Mouse (Mus musculus): Measurements from ENCODE around the gene Ap1b1. TPM values are rescaled to one million over a fixed set of nuclear protein-coding genes. Genes with fewer than 3 reads are reported as not detected.

The Ap1b1 gene
- total RNA-seq, 2 experiments from 2014 or later: 159 to 172 TPM

- DNase-seq (ENCODE audit: low spot score in 2 of 2): no peak
Observed at GRCm38 (mm10) chr11:5032706-5033105, 46.1 kb downstream of the Ap1b1 start.

- DNase-seq (ENCODE audit: low spot score in 2 of 2): no peak
Observed at GRCm38 (mm10) chr11:5033136-5033535, 46.5 kb downstream of the Ap1b1 start.

GRCm38 (mm10) chr11:5035421-5035820, 48.8 kb downstream of the Ap1b1 start:
- peak; percentile 77 to 88 for DNase-seq (ENCODE audit: low spot score in 2 of 2)

- no peak for DNase-seq (ENCODE audit: low spot score in 2 of 2)
Observed at GRCm38 (mm10) chr11:5037146-5037854, 50.7 kb downstream of the Ap1b1 start.

- DNase-seq (ENCODE audit: low spot score in 2 of 2): no peak
Observed at GRCm38 (mm10) chr11:5040585-5040984, 54.0 kb downstream of the Ap1b1 start.

DNA sequence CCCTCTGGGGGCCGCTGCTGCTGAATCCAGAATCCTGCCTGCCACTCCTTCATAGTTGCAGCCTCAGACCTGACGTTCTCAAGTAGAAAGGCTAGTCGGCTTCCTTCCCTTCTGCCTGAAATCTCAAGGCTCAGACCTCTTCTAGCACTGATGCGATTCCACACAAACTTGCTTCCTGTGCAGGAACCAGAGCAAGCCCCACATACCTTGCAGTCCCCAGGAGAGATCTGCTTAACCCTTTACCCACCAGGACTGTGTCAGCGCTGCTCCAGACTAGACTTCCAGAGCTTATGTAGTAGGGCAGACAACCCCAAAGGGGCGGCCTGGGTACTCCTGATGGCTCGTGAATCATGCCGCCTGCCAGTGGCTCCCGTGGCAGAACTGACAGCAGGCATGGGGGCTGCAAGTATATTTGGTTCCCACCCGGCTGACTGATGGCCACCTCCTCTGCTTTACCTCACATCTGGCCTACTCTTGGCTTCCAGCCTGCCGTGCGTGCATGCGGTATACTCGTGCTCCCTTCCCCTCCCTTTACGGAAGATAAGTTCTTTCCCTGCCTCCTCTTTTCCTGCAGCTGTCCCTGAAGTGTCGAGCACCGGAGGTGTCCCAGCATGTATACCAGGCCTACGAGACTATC, 54.6 kb downstream of the Ap1b1 start:
- DNase-seq (ENCODE audit: low spot score in 2 of 2): peak; percentile 70 to 82

DNA sequence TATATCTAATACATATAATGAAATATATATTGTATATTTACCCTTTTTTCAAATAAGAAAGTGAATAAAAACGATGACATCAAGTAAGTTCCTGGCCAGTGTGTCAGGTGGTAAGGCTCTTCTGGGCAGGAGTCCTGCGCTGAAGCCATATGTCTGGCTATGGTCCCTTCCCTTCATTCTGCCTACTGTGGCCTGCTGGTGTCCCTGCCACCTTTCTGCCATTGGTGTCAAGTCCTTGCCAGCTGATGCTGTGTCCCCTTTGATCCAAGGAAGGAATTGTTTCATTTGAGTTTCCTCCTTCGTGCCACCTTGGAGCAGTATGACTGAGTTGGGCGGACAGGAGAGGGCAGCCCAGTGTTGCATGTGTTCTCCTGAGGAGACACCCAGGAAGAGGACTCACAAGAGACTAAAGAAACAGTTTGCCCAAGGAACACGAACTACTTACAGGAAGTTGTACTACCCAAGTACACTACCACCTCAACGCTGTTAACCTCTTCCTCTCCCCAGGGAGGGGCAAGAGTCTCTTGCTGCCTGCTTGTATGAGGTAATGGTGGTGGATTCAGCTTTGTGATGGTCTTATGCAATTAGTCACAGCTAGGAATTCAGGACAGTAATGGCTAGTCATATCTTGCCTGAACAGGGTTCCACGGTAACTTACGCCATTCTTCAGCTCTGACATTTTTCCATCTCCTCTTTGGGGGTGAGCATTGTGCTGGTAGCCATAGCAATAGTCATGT, 56.2 kb downstream of the Ap1b1 start:
- DNase-seq (ENCODE audit: low spot score in 2 of 2): no peak

DNA sequence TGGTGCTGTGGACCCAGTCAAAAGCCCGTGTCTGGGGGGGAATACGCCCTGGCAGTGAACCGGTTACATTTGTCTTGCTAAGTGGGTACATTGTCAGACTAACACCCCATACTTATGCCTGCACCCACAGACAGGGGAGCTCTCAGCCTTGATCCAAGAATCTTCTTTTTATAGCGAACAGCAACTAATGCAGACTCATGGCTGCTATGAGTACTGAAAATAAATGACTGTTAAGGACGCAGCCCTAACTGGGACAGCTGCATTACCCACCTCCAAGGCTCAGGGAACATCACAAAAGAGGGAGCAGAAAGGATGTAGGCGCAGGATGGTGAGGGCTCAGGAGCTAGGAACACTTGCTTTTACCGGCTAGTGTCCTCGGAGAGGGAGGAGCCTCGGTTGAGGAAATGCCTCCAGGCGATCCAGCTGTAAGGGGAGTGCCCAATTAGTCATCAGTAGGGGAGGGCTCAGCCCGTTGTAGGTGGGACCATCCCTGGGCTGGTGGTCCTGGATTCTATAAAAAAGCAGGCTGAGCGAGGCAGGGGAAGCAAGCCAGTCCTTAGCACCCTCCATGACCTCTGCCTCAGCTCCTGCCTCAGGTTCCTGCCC, 59.8 kb downstream of the Ap1b1 start:
- peak; percentile 53 to 55 for DNase-seq (ENCODE audit: low spot score in 2 of 2)

GRCm38 (mm10) chr11:5051629-5052028, 65.0 kb downstream of the Ap1b1 start:
- DNase-seq (ENCODE audit: low spot score in 2 of 2): no peak

DNA sequence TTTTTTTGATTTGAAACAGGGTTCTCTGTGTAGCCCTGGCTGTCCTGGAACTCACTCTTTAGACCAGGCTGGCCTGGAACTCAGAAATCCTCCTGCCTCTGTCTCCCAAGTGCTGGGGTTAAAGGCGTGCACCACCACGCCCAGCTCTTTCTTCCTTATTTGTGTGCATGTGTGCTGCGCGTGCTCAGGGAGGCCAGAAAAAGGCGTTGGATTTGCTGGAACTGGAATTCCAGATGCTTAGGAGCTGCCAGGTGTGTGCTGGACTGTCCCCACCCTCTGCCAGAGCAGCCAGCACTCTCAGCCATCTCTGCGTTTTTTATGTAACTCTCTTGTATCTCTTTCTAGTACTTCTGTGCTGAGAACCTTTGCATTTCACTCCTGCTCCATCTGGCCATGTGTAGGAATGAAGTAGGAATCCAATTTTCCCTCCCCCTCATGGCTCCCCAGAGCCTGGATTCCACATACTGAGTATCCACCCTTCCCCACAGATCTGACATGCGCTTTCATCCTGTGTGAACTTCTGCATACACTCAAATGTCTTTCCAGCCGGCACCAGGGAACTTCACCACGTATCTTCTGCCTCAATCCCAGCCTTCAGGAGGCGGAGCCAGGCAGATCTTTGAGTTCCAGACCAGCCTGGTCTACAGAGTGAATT, 65.7 kb downstream of the Ap1b1 start:
- DNase-seq (ENCODE audit: low spot score in 2 of 2): peak; percentile 51 to 69

- no peak for DNase-seq (ENCODE audit: low spot score in 2 of 2)
Observed at GRCm38 (mm10) chr11:5054151-5054550, 67.5 kb downstream of the Ap1b1 start.

DNA sequence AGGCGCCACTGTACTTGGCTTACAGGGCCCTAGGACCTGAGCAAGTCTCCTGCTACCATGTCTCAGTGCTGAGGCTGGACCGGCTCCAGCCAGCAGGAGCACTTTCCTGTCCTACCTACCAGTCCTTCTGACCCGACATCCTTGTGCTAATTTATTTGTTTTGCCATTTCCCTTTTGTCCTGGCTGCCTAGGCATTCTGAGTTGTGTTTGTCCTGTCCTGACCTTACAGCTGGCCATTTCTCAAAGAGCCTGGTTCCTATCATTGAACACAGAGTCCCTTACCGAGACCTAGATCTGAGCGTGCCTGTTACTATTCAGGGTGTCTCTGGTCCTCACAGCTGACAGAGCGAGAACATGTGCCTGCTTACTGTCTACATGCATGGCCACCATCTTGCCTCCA, 68.2 kb downstream of the Ap1b1 start:
- no peak for DNase-seq (ENCODE audit: low spot score in 2 of 2)

DNA sequence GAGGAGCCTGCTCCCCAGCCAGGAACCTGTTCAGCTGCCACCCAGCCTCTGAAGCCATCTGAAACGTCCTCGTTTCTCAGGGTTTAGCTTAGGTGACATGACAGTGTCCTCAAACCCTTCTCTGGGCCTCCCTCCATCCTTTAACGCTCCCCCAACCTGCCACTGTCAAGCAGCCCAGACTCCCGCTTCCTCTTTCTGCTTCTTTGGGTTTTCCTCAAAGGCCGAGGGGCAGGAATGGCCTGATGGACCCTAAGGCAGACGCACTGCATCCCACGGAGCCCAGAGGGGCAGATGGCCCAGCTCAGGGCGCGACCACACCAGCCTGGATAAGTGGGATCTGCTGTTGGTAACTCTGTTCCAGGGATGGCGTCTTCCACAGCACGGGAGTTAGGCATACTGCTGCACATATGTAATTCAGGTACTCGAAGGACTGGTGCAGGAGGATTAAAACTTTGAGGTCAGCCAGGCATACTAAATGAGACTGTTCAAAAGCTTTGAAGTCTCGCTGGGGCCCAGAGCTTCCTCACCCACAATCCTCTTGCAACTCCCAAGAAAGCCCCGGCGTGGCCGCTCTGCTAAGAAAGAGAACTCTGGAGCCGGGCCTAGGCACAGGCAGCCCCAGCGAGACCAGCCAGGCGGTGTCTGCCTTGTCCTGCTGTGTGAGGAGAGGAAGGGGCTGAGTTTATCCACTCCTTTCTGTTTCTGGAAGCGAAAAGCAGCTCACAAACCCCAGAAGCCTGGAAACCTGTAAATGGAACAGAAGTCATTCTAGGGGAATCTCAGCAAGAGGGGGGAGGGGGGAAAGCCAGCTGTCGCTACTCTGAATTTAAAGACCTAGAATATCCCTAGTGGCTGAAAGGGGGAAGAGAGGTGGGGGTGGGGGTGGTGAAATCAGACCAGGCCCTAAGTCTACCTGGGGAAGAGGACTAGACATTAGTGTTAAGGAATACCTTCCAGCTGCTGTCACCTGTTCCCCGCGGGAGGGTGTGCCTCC, 69.6 kb downstream of the Ap1b1 start:
- peak in 1 of 2 experiments; percentile 18 for DNase-seq (ENCODE audit: low spot score in 2 of 2)

- DNase-seq (ENCODE audit: low spot score in 2 of 2): no peak
Observed at GRCm38 (mm10) chr11:5057064-5057463, 70.4 kb downstream of the Ap1b1 start.

DNA sequence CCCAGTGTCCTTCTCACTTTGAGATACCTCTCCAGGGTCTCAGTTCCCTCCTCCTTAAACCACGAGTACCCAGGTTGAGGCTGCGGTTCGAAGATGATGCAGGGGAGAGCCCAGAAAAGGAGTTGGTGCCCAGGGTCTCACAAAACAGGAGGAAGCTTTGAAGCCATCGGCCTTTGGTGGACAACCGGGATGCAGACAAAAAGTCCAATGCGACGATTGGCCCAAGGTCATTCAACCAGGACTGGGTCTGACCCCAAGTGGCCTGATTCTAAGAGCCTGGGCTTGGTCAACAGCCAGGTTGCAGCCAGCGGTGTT, 70.9 kb downstream of the Ap1b1 start:
- no peak for DNase-seq (ENCODE audit: low spot score in 2 of 2)

GRCm38 (mm10) chr11:5057856-5058641, 71.4 kb downstream of the Ap1b1 start, which contains the start of gene Rasl10a:
Gene Rasl10a (plus strand): TSS chr11:5058128.
- peak; percentile 44 to 64 for DNase-seq (ENCODE audit: low spot score in 2 of 2)

GRCm38 (mm10) chr11:5058783-5059182, 72.2 kb downstream of the Ap1b1 start:
- no peak for DNase-seq (ENCODE audit: low spot score in 2 of 2)

- no peak for DNase-seq (ENCODE audit: low spot score in 2 of 2)
Observed at GRCm38 (mm10) chr11:5059230-5059629, 72.6 kb downstream of the Ap1b1 start.

GRCm38 (mm10) chr11:5059704-5060156, 73.1 kb downstream of the Ap1b1 start:
- peak; percentile 59 to 70 for DNase-seq (ENCODE audit: low spot score in 2 of 2)
